Mouse (Mus musculus): ENCODE measurements at regions not wholly inside any gene's neighbourhood (a gene's known extent, or its start where the extent isn't known, plus 50 kb on each side); places are given as distances from the start of the nearest gene placed in this dataset.
"Not testable (repeated sequence)": the region's sequence is repeated elsewhere in the genome, so short reads cannot be mapped to it uniquely, and the experiment has no call there.

- DNase-seq (ENCODE audit: low spot score in 2 of 2): no peak
Observed at GRCm38 (mm10) chr14:37571971-37572370, 436.9 kb upstream of the Ghitm start.

- DNase-seq (ENCODE audit: low spot score in 2 of 2): no peak
Observed at GRCm38 (mm10) chr14:37558258-37558657, 423.2 kb upstream of the Ghitm start.

- no peak for DNase-seq (ENCODE audit: low spot score in 2 of 2)
Observed at GRCm38 (mm10) chr14:37523616-37524015, 388.5 kb upstream of the Ghitm start.

- not testable (repeated sequence) for DNase-seq (ENCODE audit: low spot score in 2 of 2)
Observed at GRCm38 (mm10) chr14:37520631-37521030, 385.6 kb upstream of the Ghitm start.

GRCm38 (mm10) chr14:37505314-37505713 is 370.2 kb upstream of the Ghitm start:
- DNase-seq (ENCODE audit: low spot score in 2 of 2): no peak

- no peak for DNase-seq (ENCODE audit: low spot score in 2 of 2)
Observed at GRCm38 (mm10) chr14:37490711-37491110, 355.6 kb upstream of the Ghitm start.

- no peak for DNase-seq (ENCODE audit: low spot score in 2 of 2)
Observed at GRCm38 (mm10) chr14:37485292-37485691, 350.2 kb upstream of the Ghitm start.

- no peak for DNase-seq (ENCODE audit: low spot score in 2 of 2)
Observed at GRCm38 (mm10) chr14:37477599-37477998, 342.5 kb upstream of the Ghitm start.

- no peak for DNase-seq (ENCODE audit: low spot score in 2 of 2)
Observed at GRCm38 (mm10) chr14:37468711-37469110, 333.6 kb upstream of the Ghitm start.

GRCm38 (mm10) chr14:37440874-37441273 is 305.8 kb upstream of the Ghitm start:
- no peak for DNase-seq (ENCODE audit: low spot score in 2 of 2)

GRCm38 (mm10) chr14:37430656-37431055 is 295.6 kb upstream of the Ghitm start:
- DNase-seq (ENCODE audit: low spot score in 2 of 2): no peak

GRCm38 (mm10) chr14:37425506-37425905 is 290.4 kb upstream of the Ghitm start:
- DNase-seq (ENCODE audit: low spot score in 2 of 2): no peak

GRCm38 (mm10) chr14:37421566-37421965 is 286.5 kb upstream of the Ghitm start:
- DNase-seq (ENCODE audit: low spot score in 2 of 2): no peak

- not testable (repeated sequence) for DNase-seq (ENCODE audit: low spot score in 2 of 2)
Observed at GRCm38 (mm10) chr14:37412583-37412982, 277.5 kb upstream of the Ghitm start.

GRCm38 (mm10) chr14:37371972-37372371 is 236.9 kb upstream of the Ghitm start:
- DNase-seq (ENCODE audit: low spot score in 2 of 2): no peak

- DNase-seq (ENCODE audit: low spot score in 2 of 2): no peak
Observed at GRCm38 (mm10) chr14:37361896-37362295, 226.8 kb upstream of the Ghitm start.

- DNase-seq (ENCODE audit: low spot score in 2 of 2): no peak
Observed at GRCm38 (mm10) chr14:37355968-37356704, 221.1 kb upstream of the Ghitm start.

GRCm38 (mm10) chr14:37323392-37323791 is 188.3 kb upstream of the Ghitm start:
- DNase-seq (ENCODE audit: low spot score in 2 of 2): no peak

GRCm38 (mm10) chr14:37315239-37315895 is 180.3 kb upstream of the Ghitm start:
- DNase-seq (ENCODE audit: low spot score in 2 of 2): no peak

- DNase-seq (ENCODE audit: low spot score in 2 of 2): no peak
Observed at GRCm38 (mm10) chr14:37313906-37314305, 178.8 kb upstream of the Ghitm start.

GRCm38 (mm10) chr14:37312887-37313286 is 177.8 kb upstream of the Ghitm start:
- no peak for DNase-seq (ENCODE audit: low spot score in 2 of 2)

GRCm38 (mm10) chr14:37306622-37307274 is 171.7 kb upstream of the Ghitm start:
- DNase-seq (ENCODE audit: low spot score in 2 of 2): no peak

- DNase-seq (ENCODE audit: low spot score in 2 of 2): no peak
Observed at GRCm38 (mm10) chr14:37298631-37299030, 163.6 kb upstream of the Ghitm start.

All from gastrocnemius, adult 8-10 months (tissue).